Mouse (Mus musculus) midbrain, embryonic 14.5 days (tissue): ENCODE data around the gene Tcp11l1. TPM values are rescaled to one million over a fixed set of nuclear protein-coding genes. Genes with fewer than 3 reads are reported as not detected.

Source experiments
- ATAC-seq: fragments of 200-750 bp; cut with Nextera tagmentation; 2 replicates; pipeline ENCODE4 v1.8.0; 2017; ENCODE audit warnings: moderate number of reproducible peaks, moderate library complexity; ENCODE audit not compliant: low FRiP score, low TSS enrichment
- DNase-seq: peaks from one replicate; pipeline ENCODE4 v3.0.0-alpha.2; 2015
- H3K27ac ChIP-seq: fragments of 300-500 bp; sonication (generic); replicated peaks from 2 replicates; pipeline ENCODE4 v1.5.1; 2014; ENCODE audit warnings: mild to moderate bottlenecking, low read depth, low read length, moderate library complexity
- H3K27me3 ChIP-seq: fragments of 300-500 bp; sonication (generic); 2 replicates; pipeline ENCODE4 v1.6.1; 2014; ENCODE audit warnings: low read length, control low read depth, mixed read lengths; ENCODE audit not compliant: control insufficient read depth, insufficient read depth
- H3K36me3 ChIP-seq: fragments of 300-500 bp; sonication (generic); 2 replicates; pipeline ENCODE4 v1.6.1; 2014; ENCODE audit warnings: low read length, control low read depth; ENCODE audit not compliant: control insufficient read depth, insufficient read depth
- H3K4me1 ChIP-seq: fragments of 300-500 bp; sonication (generic); 2 replicates; pipeline ENCODE4 v1.6.1; 2014; ENCODE audit warnings: mild to moderate bottlenecking, antibody characterized with exemption, low read length, control low read depth; ENCODE audit not compliant: control insufficient read depth, insufficient read depth
- H3K4me2 ChIP-seq: fragments of 300-500 bp; sonication (generic); 2 replicates; pipeline ENCODE4 v1.6.1; 2014; ENCODE audit warnings: mild to moderate bottlenecking, low read length, moderate library complexity
- H3K4me3 ChIP-seq: fragments of 300-500 bp; sonication (generic); replicated peaks from 2 replicates; pipeline ENCODE4 v1.5.1; 2014; ENCODE audit warnings: low read depth, low read length
- H3K9ac ChIP-seq: fragments of 300-500 bp; sonication (generic); replicated peaks from 2 replicates; pipeline ENCODE4 v1.6.1; 2014; ENCODE audit warnings: mild to moderate bottlenecking, low read length, moderate library complexity
- H3K9me3 ChIP-seq: fragments of 300-500 bp; sonication (generic); 2 replicates; pipeline ENCODE4 v1.6.1; 2016; ENCODE audit warnings: low read length, control low read depth, mixed read lengths; ENCODE audit not compliant: control insufficient read depth
- WGBS: fragments of 180-500 bp; shearing (Covaris S2); extraction: QIAGEN DNeasy Blood & Tissue Kit; methylation state at CpG from one replicate; pipeline ENCODE4 v1.1.7; 2014; 5-methylcytosine and 5-hydroxymethylcytosine counted together
- polyA plus RNA-seq: library from polyadenylated mRNA; unstranded; fragments of >200 nt; fragmentation: Nextera tagmentation; extraction: Ambion mirVana; gene quantifications from 2 replicates; pipeline ENCODE4 v1.2.1, GENCODE M21; 2014

Tcp11l1 gene
- polyA plus RNA-seq, 1 experiment from 2014 or later = 66.1 TPM

- H3K27me3 ChIP-seq = no peaks in the 10 kb centered on the region
Observed at GRCm38 (mm10) chr2:104671724-104672123, 40.2 kb downstream of the Tcp11l1 start.

DNA sequence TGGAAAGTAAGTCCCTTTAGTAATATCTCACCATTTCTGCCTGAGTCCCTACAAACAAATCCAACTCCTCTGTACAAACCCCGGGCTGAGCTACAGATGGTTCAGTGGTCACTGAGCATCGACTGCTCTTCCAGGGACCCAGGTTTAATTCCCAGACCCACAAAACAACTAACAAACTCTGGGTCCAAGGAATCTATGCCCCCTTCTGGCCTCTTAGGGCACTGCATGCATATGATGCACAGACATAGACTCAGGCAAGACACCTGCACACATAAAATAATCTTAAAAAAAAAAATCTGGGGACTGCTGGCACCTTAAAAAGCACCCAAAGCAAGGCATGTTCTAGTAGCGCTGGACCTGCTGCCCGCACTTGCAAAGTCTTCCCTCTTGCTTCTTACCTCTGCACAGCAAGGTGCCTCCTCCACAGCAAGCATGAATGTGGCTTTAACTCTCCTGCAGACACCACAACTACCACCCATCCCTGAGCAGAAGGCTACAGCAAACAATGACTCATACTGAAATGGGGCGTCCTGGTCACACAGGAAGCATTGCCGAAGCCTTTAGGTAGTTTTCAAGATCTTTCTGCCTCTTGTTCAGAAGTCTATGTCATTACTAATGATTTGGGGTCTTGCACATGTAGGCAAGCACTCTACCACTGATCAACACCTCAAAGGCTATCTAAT lies 42.7 kb downstream of the Tcp11l1 start:
- no peak overlapping the region for H3K9ac ChIP-seq
- WGBS = 85% methylated on average over 6 of the region's 6 CpGs
- H3K9me3 ChIP-seq = no peaks in the 10 kb centered on the region
- H3K27me3 ChIP-seq = no peaks in the 10 kb centered on the region
- H3K36me3 ChIP-seq = peaks cover 33% of the 10 kb centered on the region
- ATAC-seq (no peak), DNase-seq (no peak)
- no peak overlapping the region for H3K4me2 ChIP-seq
- H3K4me1 ChIP-seq = no peaks in the 10 kb centered on the region
- no peak overlapping the region for H3K4me3 ChIP-seq
- no peak overlapping the region for H3K27ac ChIP-seq

More at GRCm38 (mm10) chr2:104671724-104672123, 40.2 kb downstream of the Tcp11l1 start:
- Histone ChIP-seq H3K4me1 (no peaks in the 10 kb centered on the region), H3K4me2 (no peak overlapping the region), H3K9me3 (no peaks in the 10 kb centered on the region), H3K4me3 (no peak overlapping the region), H3K9ac (no peak overlapping the region), H3K27ac (no peak overlapping the region), H3K36me3 (peaks cover 15% of the 10 kb centered on the region; the same call in 1 of the 2 replicates)
- DNase-seq (no peak), ATAC-seq (no peak)

- Histone ChIP-seq H3K4me3 (no peak overlapping the region), H3K9me3 (no peaks in the 10 kb centered on the region), H3K27ac (no peak overlapping the region), H3K27me3 (no peaks in the 10 kb centered on the region), H3K9ac (no peak overlapping the region), H3K36me3 (peaks cover 66% of the 10 kb centered on the region), H3K4me1 (no peaks in the 10 kb centered on the region), H3K4me2 (no peak overlapping the region)
- ATAC-seq (no peak), DNase-seq (no peak)
- WGBS = 95% methylated on average over 8 of the region's 8 CpGs
Observed at GRCm38 (mm10) chr2:104663372-104664100, 48.4 kb downstream of the Tcp11l1 start.

GRCm38 (mm10) chr2:104658659-104659058 lies 53.3 kb downstream of the Tcp11l1 start:
- ATAC-seq (no peak), DNase-seq (no peak)
- Histone ChIP-seq H3K9me3 (no peaks in the 10 kb centered on the region), H3K4me3 (no peak overlapping the region), H3K9ac (no peak overlapping the region), H3K36me3 (peaks cover 75% of the 10 kb centered on the region), H3K27ac (no peak overlapping the region), H3K27me3 (no peaks in the 10 kb centered on the region), H3K4me2 (no peak overlapping the region), H3K4me1 (no peaks in the 10 kb centered on the region)
- WGBS = 93% methylated on average over 1 of the region's 1 CpGs

DNA sequence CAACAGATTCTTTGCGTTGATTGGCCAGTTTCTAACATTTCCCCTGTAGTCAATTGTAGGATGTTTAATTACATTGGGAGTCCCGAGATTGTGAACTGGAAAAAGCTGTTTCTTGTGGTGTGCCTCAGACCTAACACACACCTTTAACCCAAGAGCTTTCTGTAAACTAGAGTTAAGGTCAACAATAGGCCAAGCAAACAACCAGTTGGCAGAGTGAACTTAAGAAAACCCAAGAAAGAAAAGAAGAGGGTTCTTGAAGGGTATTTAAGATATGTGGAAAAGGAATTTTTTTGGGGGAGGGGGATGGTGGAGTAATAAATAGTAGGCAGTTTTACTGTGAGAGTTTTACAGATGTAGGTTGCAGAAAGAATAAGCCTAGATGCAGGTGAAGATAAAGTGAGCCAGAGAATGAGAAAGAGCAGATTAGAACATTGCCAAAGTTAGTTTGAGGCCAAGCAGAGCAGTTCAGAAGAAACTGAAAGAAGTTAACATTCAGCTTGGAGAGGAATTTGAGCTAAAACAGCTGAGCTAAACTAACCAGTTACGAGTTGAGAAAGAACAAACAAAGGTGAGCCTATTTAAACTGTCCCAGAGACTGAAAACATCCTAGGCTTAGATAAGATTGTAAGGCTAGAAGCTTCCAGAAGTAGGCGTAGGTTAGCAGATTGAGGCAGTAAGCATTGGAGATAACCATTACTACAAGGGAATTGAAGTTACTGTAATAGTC lies 95.8 kb downstream of the Tcp11l1 start:
- DNase-seq = no peak
- WGBS = 96% methylated on average over 4 of the region's 4 CpGs
- Histone ChIP-seq H3K4me2 (no peak overlapping the region), H3K9ac (no peak overlapping the region), H3K27me3 (no peaks in the 10 kb centered on the region), H3K9me3 (no peaks in the 10 kb centered on the region), H3K4me1 (no peaks in the 10 kb centered on the region), H3K36me3 (no peaks in the 10 kb centered on the region), H3K27ac (no peak overlapping the region), H3K4me3 (no peak overlapping the region)
- no peak for ATAC-seq

DNA sequence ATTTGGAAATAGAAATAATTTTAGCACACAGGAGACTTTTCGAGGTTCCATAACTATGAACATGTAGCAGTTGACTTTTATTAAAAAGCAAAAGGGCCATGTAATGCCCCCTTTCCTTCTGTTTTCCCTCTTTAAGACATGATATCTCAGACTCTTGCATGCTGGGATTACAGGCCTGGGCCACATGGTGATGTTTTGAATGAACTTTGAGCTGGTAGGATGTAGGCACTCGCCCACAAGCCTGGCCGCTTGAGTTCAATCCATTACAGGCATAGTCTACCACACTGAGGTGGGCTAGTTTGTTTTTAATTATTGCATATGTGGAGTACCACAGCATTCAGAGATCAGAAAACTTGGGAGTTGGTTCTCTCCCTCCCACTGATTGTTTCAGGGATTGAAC lies 97.2 kb downstream of the Tcp11l1 start:
- Histone ChIP-seq H3K27me3 (no peaks in the 10 kb centered on the region), H3K9me3 (no peaks in the 10 kb centered on the region), H3K4me1 (no peaks in the 10 kb centered on the region), H3K36me3 (peaks cover 3% of the 10 kb centered on the region; the same call in 1 of the 2 replicates), H3K9ac (no peak overlapping the region), H3K4me2 (no peak overlapping the region), H3K27ac (no peak overlapping the region), H3K4me3 (no peak overlapping the region)
- no peak for ATAC-seq
- DNase-seq = no peak
- 93% methylated on average over 3 of the region's 3 CpGs for WGBS

Other genes starting within 250 kb of the Tcp11l1 start
- 9.4 and 12.1 TPM in 2 replicates for gene Hipk3, start 217.7 kb downstream of the Tcp11l1 start, polyA plus RNA-seq
- 97.0 and 102 TPM in 2 replicates for gene Cstf3, start 121.6 kb downstream of the Tcp11l1 start, polyA plus RNA-seq
- not detected in 2 replicates for gene Pin1rt1, start 4.2 kb upstream of the Tcp11l1 start, polyA plus RNA-seq
- gene Depdc7, start 30.7 kb upstream of the Tcp11l1 start, polyA plus RNA-seq = 1.1 and 1.2 TPM in 2 replicates
- 11.3 and 13.9 TPM in 2 replicates for gene Qser1, start 104.6 kb upstream of the Tcp11l1 start, polyA plus RNA-seq
- 0.11 and 0.61 TPM in 2 replicates for gene Prrg4, start 137.7 kb upstream of the Tcp11l1 start, polyA plus RNA-seq
- gene Ccdc73, start 155.6 kb upstream of the Tcp11l1 start, polyA plus RNA-seq = 6.7 and 9.1 TPM in 2 replicates